Mouse (Mus musculus): ENCODE data around the gene Gm49510. TPM values are rescaled to one million over a fixed set of nuclear protein-coding genes. Genes with fewer than 3 reads are reported as not detected.
A peak's percentile ranks its signal among the peaks of the same experiment; 100 is the strongest.

The Gm49510 gene
- total RNA-seq, 2 experiments from 2014 or later = 0.11 TPM; not detected in 1

DNA sequence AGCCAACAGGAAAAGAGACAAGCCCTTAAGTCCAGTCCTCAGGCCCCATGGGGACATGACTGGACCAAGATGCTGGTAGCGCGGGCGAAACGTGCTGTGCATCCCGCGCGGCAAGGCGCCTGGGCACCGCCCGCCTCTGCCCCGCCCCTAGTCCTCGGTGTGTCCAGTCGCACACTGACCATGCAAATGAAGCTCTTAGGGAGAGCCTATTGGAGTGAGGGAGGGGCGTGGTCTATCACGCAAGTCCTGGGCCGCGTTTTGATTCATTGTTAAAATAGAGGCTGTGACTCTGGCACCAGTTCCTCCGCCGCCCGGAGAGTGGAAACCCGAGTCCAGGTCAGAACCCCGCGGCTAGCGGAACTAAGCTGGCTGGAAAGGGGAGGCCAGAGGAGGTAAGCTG, 48.2 kb downstream of the Gm49510 start, which contains the start of gene Triobp:
TSS of gene Triobp (plus strand) at position 68 of the 400 bp plus-strand sequence.
- DNase-seq = peak; percentile 86

DNA sequence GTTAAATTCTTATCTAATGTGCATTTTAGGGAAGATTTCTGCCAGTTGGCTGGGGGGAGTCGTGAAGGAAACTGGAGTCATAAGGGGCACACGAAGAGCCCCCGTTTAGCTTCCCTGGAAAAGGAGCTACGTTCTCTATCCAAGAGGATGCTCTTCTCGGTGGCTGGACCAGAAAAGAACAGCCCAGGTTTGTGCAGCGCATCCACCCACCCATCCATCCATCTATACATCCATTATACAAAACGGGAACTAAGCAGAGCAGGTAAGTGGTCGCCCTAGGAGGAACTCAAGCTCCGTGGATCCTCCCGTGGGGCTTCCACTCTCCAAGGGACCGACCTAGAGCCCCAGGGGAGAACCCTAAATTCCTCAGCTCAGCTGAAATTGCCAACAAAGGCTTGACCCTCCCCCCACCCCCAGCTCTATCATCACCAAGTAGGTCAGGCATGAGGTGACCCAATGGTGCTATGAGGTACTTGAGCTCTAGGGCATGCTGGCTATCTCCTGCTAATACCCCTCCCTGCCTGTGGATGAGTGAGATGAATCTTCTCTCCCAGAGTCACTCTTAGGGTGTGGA, 48.8 kb downstream of the Gm49510 start:
- no peak for DNase-seq

- DNase-seq = no peak
These were observed 49.4 kb downstream of the Gm49510 start for GRCm38 (mm10) chr15:78948883-78949282.

GRCm38 (mm10) chr15:78955663-78956062, 56.2 kb downstream of the Gm49510 start:
- DNase-seq = no peak

DNA sequence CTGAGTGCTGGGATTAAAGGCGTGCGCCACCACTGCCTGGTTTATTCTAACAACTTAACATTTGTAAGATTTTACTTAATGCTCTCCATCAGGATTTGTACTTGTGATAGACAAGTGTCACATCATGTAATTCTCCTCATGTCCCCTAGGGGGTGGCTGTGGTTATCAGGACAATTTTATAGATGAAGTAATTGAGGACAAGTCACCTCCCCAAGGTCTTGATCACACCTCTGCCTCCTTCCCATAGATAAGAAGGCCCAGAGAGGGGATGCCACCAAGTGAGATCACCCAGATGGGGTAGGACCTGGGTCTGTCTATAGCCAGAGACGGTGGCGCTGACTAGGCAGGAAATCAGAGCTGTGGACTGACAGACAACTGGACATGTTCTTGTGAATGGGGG, 56.9 kb downstream of the Gm49510 start:
- DNase-seq = no peak

- no peak for DNase-seq
These were observed 57.6 kb downstream of the Gm49510 start for GRCm38 (mm10) chr15:78957021-78957420.

DNA sequence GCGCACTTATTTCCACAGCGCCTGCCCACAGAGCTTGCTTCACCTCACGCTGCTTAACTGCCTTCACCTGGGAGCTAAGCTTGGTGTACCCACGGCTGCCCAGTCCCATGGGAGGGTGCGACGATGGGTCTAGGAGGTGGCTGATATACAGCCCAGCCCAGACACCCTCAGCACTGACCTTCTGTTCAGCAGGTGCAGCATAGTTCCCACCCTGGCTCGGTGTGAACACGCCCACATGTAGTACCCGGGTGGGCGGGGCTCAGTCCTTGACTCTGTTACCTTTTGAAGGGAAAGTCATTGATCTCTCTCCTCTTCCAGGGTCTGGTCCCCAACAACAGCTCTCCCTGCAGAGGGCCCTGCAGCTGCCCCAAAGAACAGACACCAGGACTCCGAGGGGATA, 60.1 kb downstream of the Gm49510 start:
- DNase-seq = no peak

- peak; percentile 79 for DNase-seq
These were observed 60.6 kb downstream of the Gm49510 start for GRCm38 (mm10) chr15:78960088-78960487.

GRCm38 (mm10) chr15:78962885-78963284, 63.4 kb downstream of the Gm49510 start:
- peak; percentile 58 for DNase-seq

Small RNAs within 50 kb of the gene (microRNA-seq; reads per million reads assigned to microRNA genes)
- gene Mir6955 (ENCODE audit: borderline replicate concordance in 2 of 2) = 0 reads per million in 2 experiments

Other genes starting within 250 kb of the Gm49510 start
- gene Elfn2, start 180.9 kb upstream of the Gm49510 start, total RNA-seq (2021) = under 1 TPM; 0.05 to 0.31 TPM
- 1 to 10 TPM; 2.4 to 6.4 TPM for gene Mfng, start 126.2 kb upstream of the Gm49510 start, total RNA-seq (2021)
- gene Card10, start 96.6 kb upstream of the Gm49510 start, total RNA-seq (2021) = 1 to 10 TPM; 6.4 to 7.8 TPM
- 10 to 100 TPM in 1 of 2 experiments, 1 to 10 TPM in 1; 9.3 to 10.5 TPM for gene Cdc42ep1, start 57.0 kb upstream of the Gm49510 start, total RNA-seq (2021)
- gene Lgals2, start 44.1 kb upstream of the Gm49510 start, total RNA-seq (2021) = not detected
- 10 to 100 TPM; 33.5 to 34.2 TPM for gene Gga1, start 22.5 kb upstream of the Gm49510 start, total RNA-seq (2021)
- gene Sh3bp1, start 101 bp downstream of the Gm49510 start, total RNA-seq (2021) = 1 to 10 TPM; 2.6 to 3.1 TPM
- gene Pdxp, start 14.3 kb downstream of the Gm49510 start, total RNA-seq (2021) = 1 to 10 TPM; 2.3 TPM
- 100 to 1,000 TPM; 224 to 270 TPM for gene Lgals1, start 27.1 kb downstream of the Gm49510 start, total RNA-seq (2021)
- 10 to 100 TPM; 22.2 to 23.1 TPM for gene Nol12, start 35.3 kb downstream of the Gm49510 start, total RNA-seq (2021)
- gene Triobp, start 48.1 kb downstream of the Gm49510 start, total RNA-seq (2021) = 10 to 100 TPM; 35.3 to 42.2 TPM
- gene H1f0, start 128.8 kb downstream of the Gm49510 start, total RNA-seq (2021) = 10 to 100 TPM; 73.2 to 75.3 TPM
- gene Galr3, start 142.2 kb downstream of the Gm49510 start, total RNA-seq (2021) = not detected
- 1 to 10 TPM; 3.6 to 4.4 TPM for gene Ankrd54, start 163.2 kb downstream of the Gm49510 start, total RNA-seq (2021)
- gene Eif3l, start 175.5 kb downstream of the Gm49510 start, total RNA-seq (2021) = 10 to 100 TPM; 46.3 to 53.2 TPM
- gene Micall1, start 209.2 kb downstream of the Gm49510 start, total RNA-seq (2021) = 10 to 100 TPM; 14.0 to 15.0 TPM
- gene Polr2f, start 241.3 kb downstream of the Gm49510 start, total RNA-seq (2021) = 10 to 100 TPM; 65.8 to 66.9 TPM
- 1 to 10 TPM in 1 of 2 experiments, under 1 TPM in 1; 0.56 to 1.6 TPM for gene 1700088E04Rik, start 241.6 kb downstream of the Gm49510 start, total RNA-seq (2021)